ENCODE assay signal across 14 mouse cellular contexts in the genomic region with DNA sequence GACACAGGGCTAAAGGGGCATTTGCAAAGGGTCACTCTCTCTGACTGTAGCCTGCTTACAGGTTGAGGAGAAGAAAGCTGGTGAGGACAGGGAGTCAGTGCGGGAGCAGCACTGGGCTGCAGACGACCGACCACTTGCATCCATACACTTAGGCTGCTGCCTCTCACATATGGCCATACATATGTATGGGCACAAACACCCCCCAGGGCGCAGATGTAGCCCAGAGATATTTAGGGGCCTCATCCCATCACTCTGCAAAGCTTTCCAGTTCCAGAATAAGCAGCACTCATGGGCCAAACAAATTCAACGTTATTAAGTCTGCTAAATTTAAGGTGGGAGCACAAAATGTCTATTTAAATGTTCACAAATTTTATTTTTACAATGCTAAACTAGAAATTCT.
"Had no signal": no experiment of that assay in that cellular context is flagged by ENCODE, and none has a peak within 500 bp of the region (broad histone marks: within the 10 kb centered on the region; RNA-seq: fewer than 3 reads in every experiment).

No protein-coding gene starts in this region.

- H3K4me1 ChIP-seq: limb, embryonic 13.5 days had no signal

- H3K27me3 ChIP-seq: limb, embryonic 13.5 days; midbrain, embryonic 15.5 days; neural tube, embryonic 13.5 days had no signal

- H3K27ac ChIP-seq: liver, embryonic 14.5 days; midbrain, embryonic 15.5 days; neural tube, embryonic 13.5 days had no signal

- H3K9me3 ChIP-seq: limb, embryonic 13.5 days; midbrain, embryonic 15.5 days; neural tube, embryonic 13.5 days had no signal

- DNase-seq: kidney, adult 8-10 months; kidney, postnatal 25 days; layer of hippocampus, adult 9-11 months; layer of hippocampus, postnatal 36 days; left cerebral cortex, postnatal 4 days; lung, adult 18-20 months; spleen, adult 18-20 months; thymus, adult 2 months; thymus, postnatal 25 days had no signal

- H3K4me2 ChIP-seq: limb, embryonic 13.5 days; midbrain, embryonic 15.5 days; neural tube, embryonic 13.5 days had no signal

- H3K9ac ChIP-seq: limb, embryonic 13.5 days; liver, embryonic 14.5 days; midbrain, embryonic 15.5 days; neural tube, embryonic 13.5 days had no signal

- ATAC-seq: intestine, postnatal 0 days; midbrain, embryonic 15.5 days had no signal

- H3K4me3 ChIP-seq: limb, embryonic 13.5 days; midbrain, embryonic 15.5 days; neural tube, embryonic 13.5 days had no signal
